Mouse (Mus musculus) heart, postnatal 0 days (tissue): ENCODE measurements around the gene St5.

Experiments used
- CTCF ChIP-seq: IDR thresholded peaks from 2 replicates; pipeline ENCODE4 v1.5.1; 2016; ENCODE audit warnings: antibody characterized with exemption, control low read depth, low read depth
- EP300 ChIP-seq: IDR thresholded peaks from 2 replicates; pipeline ENCODE4 v1.6.1; 2016; ENCODE audit warnings: antibody characterized with exemption, low read depth

- TF ChIP-seq EP300 (no peak), CTCF (no peak)
Measured at GRCm38 (mm10) chr7:109694576-109695338, 8.6 kb downstream of the St5 start.
